Mouse (Mus musculus) MEL (cell line): ENCODE measurements at regions not wholly inside any gene's neighbourhood (a gene's known extent, or its start where the extent isn't known, plus 50 kb on each side); places are given as distances from the start of the nearest gene placed in this dataset.

ENCODE experiments used
- DNase-seq: peaks from one replicate; pipeline ENCODE4 v3.0.0; 2011; ENCODE audit warnings: low read depth, low spot score
- H3K27ac ChIP-seq: 2 replicates; pipeline ENCODE4 v1.5.1; 2012; ENCODE audit warnings: low read depth, mild to moderate bottlenecking, control low read depth, low read length, moderate library complexity; ENCODE audit not compliant: control insufficient read depth
- H3K27me3 ChIP-seq, 2 experiments: fragments of 150-350 bp in 1 of 2; sonication (generic) in 1 of 2; 2 replicates each; pipeline ENCODE4 v1.6.1; 2012; ENCODE audit warnings: low read length in 2 of 2, mild to moderate bottlenecking in 2 of 2, improper control_type of control experiment in 1 of 2, moderate library complexity in 1 of 2; ENCODE audit not compliant: insufficient read depth in 2 of 2, control insufficient read depth in 1 of 2
- H3K36me3 ChIP-seq, 2 experiments: 2 replicates each; pipeline ENCODE4 v1.6.1; 2012 to 2014; ENCODE audit warnings: low read length in 2 of 2, improper control_type of control experiment in 1 of 2, inconsistent platforms in 1 of 2, mild to moderate bottlenecking in 1 of 2; ENCODE audit not compliant: insufficient read depth in 2 of 2, control insufficient read depth in 1 of 2
- H3K4me1 ChIP-seq, 2 experiments: fragments of 150-350 bp in 1 of 2; sonication (generic) in 1 of 2; 2 replicates each; pipeline ENCODE4 v1.6.1; 2012; ENCODE audit warnings: low read length in 2 of 2, improper control_type of control experiment in 1 of 2, mild to moderate bottlenecking in 1 of 2; ENCODE audit not compliant: insufficient read depth in 2 of 2, control insufficient read depth in 1 of 2
- H3K4me3 ChIP-seq, 2 experiments: fragments of 150-350 bp in 1 of 2; sonication (generic) in 1 of 2; 2 replicates each; pipeline ENCODE4 v1.5.1; 2012; ENCODE audit warnings: low read depth in 2 of 2, low read length in 2 of 2, mild to moderate bottlenecking in 2 of 2, moderate library complexity in 2 of 2, control low read depth in 1 of 2, improper control_type of control experiment in 1 of 2; ENCODE audit not compliant: control insufficient read depth in 1 of 2, insufficient read depth in 1 of 2
- H3K79me2 ChIP-seq: 2 replicates; pipeline ENCODE4 v1.6.1; 2012; ENCODE audit warnings: mild to moderate bottlenecking, low read length, moderate library complexity; ENCODE audit not compliant: control insufficient read depth, poor library complexity, insufficient read depth
- H3K9ac ChIP-seq: 2 replicates; pipeline ENCODE4 v1.6.1; 2012; ENCODE audit warnings: low read depth, mild to moderate bottlenecking, control low read depth, low read length, moderate library complexity; ENCODE audit not compliant: control insufficient read depth, poor library complexity, severe bottlenecking
- H3K9me3 ChIP-seq: fragments of 150-350 bp; sonication (generic); replicated peaks from 2 replicates; pipeline ENCODE4 v1.6.1; 2012; ENCODE audit warnings: mild to moderate bottlenecking, low read length, improper control_type of control experiment, moderate library complexity; ENCODE audit not compliant: insufficient read depth
- BHLHE40 ChIP-seq: IDR thresholded peaks from 2 replicates; pipeline ENCODE4 v1.6.1; 2012; ENCODE audit warnings: low read depth, mild to moderate bottlenecking, inconsistent platforms, low read length, improper control_type of control experiment, borderline replicate concordance
- CHD1 ChIP-seq: IDR thresholded peaks from 2 replicates; pipeline ENCODE4 v1.6.1; 2012; ENCODE audit warnings: low read depth, mild to moderate bottlenecking, inconsistent platforms, low read length, improper control_type of control experiment
- ELF1 ChIP-seq: IDR thresholded peaks from 2 replicates; pipeline ENCODE4 v1.6.1; 2014; ENCODE audit warnings: low read depth, mild to moderate bottlenecking, inconsistent platforms, low read length, improper control_type of control experiment, moderate library complexity
- EP300 ChIP-seq, 2 experiments: IDR thresholded peaks; 2 replicates each; pipeline ENCODE4 v1.6.1; 2011; ENCODE audit warnings: improper control_type of control experiment in 2 of 2, low read length in 2 of 2, low read depth in 1 of 2, mild to moderate bottlenecking in 1 of 2
- ETS1 ChIP-seq: IDR thresholded peaks from 2 replicates; pipeline ENCODE4 v1.6.1; 2012; ENCODE audit warnings: low read depth, mild to moderate bottlenecking, inconsistent platforms, low read length, improper control_type of control experiment, moderate library complexity
- GATA1 ChIP-seq: IDR thresholded peaks from 2 replicates; pipeline ENCODE4 v1.6.1; 2011; ENCODE audit warnings: low read depth, low read length, improper control_type of control experiment
- HCFC1 ChIP-seq: IDR thresholded peaks from 2 replicates; pipeline ENCODE4 v1.6.1; 2012; ENCODE audit warnings: low read depth, mild to moderate bottlenecking, inconsistent platforms, low read length, improper control_type of control experiment, moderate library complexity
- KAT2A ChIP-seq: conservative IDR thresholded peaks from 2 replicates; pipeline ENCODE4 v1.6.1; 2012; ENCODE audit warnings: low read depth, low read length, improper control_type of control experiment, inconsistent platforms
- MAFK ChIP-seq: IDR thresholded peaks from 2 replicates; pipeline ENCODE4 v1.6.1; 2011; ENCODE audit warnings: low read depth, mild to moderate bottlenecking, low read length, improper control_type of control experiment, borderline replicate concordance
- MAX ChIP-seq: IDR thresholded peaks from 2 replicates; pipeline ENCODE4 v1.6.1; 2011; ENCODE audit warnings: low read length, improper control_type of control experiment
- MAZ ChIP-seq: IDR thresholded peaks from 2 replicates; pipeline ENCODE4 v1.6.1; 2012; ENCODE audit warnings: low read depth, mild to moderate bottlenecking, inconsistent platforms, low read length, improper control_type of control experiment
- MYB ChIP-seq: IDR thresholded peaks from 2 replicates; pipeline ENCODE4 v1.6.1; 2011; ENCODE audit warnings: mild to moderate bottlenecking, low read depth, low read length, improper control_type of control experiment
- MYC ChIP-seq: IDR thresholded peaks from 2 replicates; pipeline ENCODE4 v1.6.1; 2011; ENCODE audit warnings: low read depth, mild to moderate bottlenecking, low read length, improper control_type of control experiment, moderate library complexity
- NELFE ChIP-seq: IDR thresholded peaks from 2 replicates; pipeline ENCODE4 v1.6.1; 2011; ENCODE audit warnings: low read depth, low read length, improper control_type of control experiment
- RAD21 ChIP-seq: IDR thresholded peaks from 2 replicates; pipeline ENCODE4 v1.6.1; 2011; ENCODE audit warnings: mild to moderate bottlenecking, low read depth, low read length, improper control_type of control experiment
- RCOR1 ChIP-seq: IDR thresholded peaks from 2 replicates; pipeline ENCODE4 v1.6.1; 2012; ENCODE audit warnings: low read depth, mild to moderate bottlenecking, inconsistent platforms, low read length, improper control_type of control experiment
- SMC3 ChIP-seq: IDR thresholded peaks from 2 replicates; pipeline ENCODE4 v1.6.1; 2011; ENCODE audit warnings: low read depth, low read length, improper control_type of control experiment
- TAL1 ChIP-seq: IDR thresholded peaks from 2 replicates; pipeline ENCODE4 v1.6.1; 2012; ENCODE audit warnings: mild to moderate bottlenecking, inconsistent platforms, low read length, moderate library complexity, mixed read lengths
- TCF12 ChIP-seq: IDR thresholded peaks from 2 replicates; pipeline ENCODE4 v1.6.1; 2014; ENCODE audit warnings: low read depth, mild to moderate bottlenecking, inconsistent platforms, low read length, improper control_type of control experiment, moderate library complexity
- USF2 ChIP-seq, 2 experiments: IDR thresholded peaks; 2 replicates each; pipeline ENCODE4 v1.6.1; 2011 to 2012; ENCODE audit warnings: improper control_type of control experiment in 2 of 2, low read length in 2 of 2, borderline replicate concordance in 1 of 2, inconsistent platforms in 1 of 2, low read depth in 1 of 2, mild to moderate bottlenecking in 1 of 2; ENCODE audit not compliant: insufficient read depth in 1 of 2
- ZKSCAN1 ChIP-seq: IDR thresholded peaks from 2 replicates; pipeline ENCODE4 v1.6.1; 2012; ENCODE audit warnings: low read depth, mild to moderate bottlenecking, inconsistent platforms, low read length, improper control_type of control experiment, moderate library complexity
- ZNF384 ChIP-seq: IDR thresholded peaks from 2 replicates; pipeline ENCODE4 v1.6.1; 2012; ENCODE audit warnings: low read depth, mild to moderate bottlenecking, inconsistent platforms, low read length, improper control_type of control experiment

GRCm38 (mm10) chr9:89793018-89793417, 54.7 kb upstream of the Ankrd34c start (continued):
- TF ChIP-seq USF2 (IDR thresholded peaks at IDR 0.05; ENCODE audit: borderline replicate concordance in 1 of 2, insufficient read depth in 1 of 2, low read depth in 1 of 2, low read length in 2 of 2), result no peak

DNA sequence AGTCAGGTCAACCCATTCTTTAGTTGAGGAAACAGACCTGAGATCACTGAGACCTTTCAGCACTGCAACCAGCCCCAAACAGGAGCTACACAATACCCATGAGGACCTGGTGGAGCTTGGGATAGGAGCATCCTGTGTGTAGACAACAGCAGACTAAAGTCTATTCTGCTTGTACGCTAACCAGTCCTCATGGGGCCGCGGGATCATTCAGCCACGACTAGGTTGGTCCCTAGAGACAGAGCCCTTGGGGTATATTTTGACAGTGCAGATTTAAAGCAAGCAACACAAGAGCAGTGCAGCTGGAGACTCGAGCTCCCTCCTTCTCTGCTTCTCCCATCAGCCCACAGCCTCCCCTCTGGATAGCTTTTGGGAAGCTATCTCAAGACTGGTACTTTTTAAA, 51.7 kb upstream of the Ankrd34c start:
- H3K27me3 ChIP-seq, result no peaks in the 10 kb centered on the region
- no peak for TF ChIP-seq ZKSCAN1
- no peak for TF ChIP-seq RCOR1
- TF ChIP-seq NELFE, result no peak
- TF ChIP-seq HCFC1, result no peak
- TF ChIP-seq EP300 (IDR thresholded peaks at IDR 0.05; ENCODE audit: low read depth in 1 of 2, low read length in 2 of 2), result no peak
- TF ChIP-seq MAFK, result no peak
- TF ChIP-seq ETS1, result no peak
- no peak for TF ChIP-seq TCF12
- H3K79me2 ChIP-seq, result no peaks in the 10 kb centered on the region
- H3K36me3 ChIP-seq, result no peaks in the 10 kb centered on the region
- no peak overlapping the region for H3K9ac ChIP-seq
- H3K27ac ChIP-seq, result no peak overlapping the region
- no peaks in the 10 kb centered on the region for H3K4me1 ChIP-seq
- DNase-seq, result no peak
- no peaks in the 10 kb centered on the region for H3K9me3 ChIP-seq
- no peak overlapping the region for H3K4me3 ChIP-seq

GRCm38 (mm10) chr9:89788651-89789050, 50.4 kb upstream of the Ankrd34c start:
- Histone ChIP-seq H3K27ac (no peak overlapping the region), H3K9ac (no peak overlapping the region), H3K27me3 (no peaks in the 10 kb centered on the region), H3K4me3 (no peak overlapping the region), H3K9me3 (no peaks in the 10 kb centered on the region), H3K4me1 (no peaks in the 10 kb centered on the region), H3K79me2 (no peaks in the 10 kb centered on the region), H3K36me3 (no peaks in the 10 kb centered on the region)
- DNase-seq, result no peak
- TF ChIP-seq MAFK (no peak), TAL1 (no peak), MYB (no peak), RAD21 (no peak), CHD1 (no peak), MYC (no peak), ZKSCAN1 (no peak), MAX (no peak), ZNF384 (no peak), GATA1 (no peak), ELF1 (no peak), HCFC1 (no peak), BHLHE40 (no peak), KAT2A (no peak), RCOR1 (no peak), SMC3 (no peak), MAZ (no peak)
